Mouse (Mus musculus): ENCODE data around the gene Egr4. TPM values are rescaled to one million over a fixed set of nuclear protein-coding genes. Genes with fewer than 3 reads are reported as not detected.

Gene Egr4
- total RNA-seq, 4 experiments from 2014 or later = not detected

DNA sequence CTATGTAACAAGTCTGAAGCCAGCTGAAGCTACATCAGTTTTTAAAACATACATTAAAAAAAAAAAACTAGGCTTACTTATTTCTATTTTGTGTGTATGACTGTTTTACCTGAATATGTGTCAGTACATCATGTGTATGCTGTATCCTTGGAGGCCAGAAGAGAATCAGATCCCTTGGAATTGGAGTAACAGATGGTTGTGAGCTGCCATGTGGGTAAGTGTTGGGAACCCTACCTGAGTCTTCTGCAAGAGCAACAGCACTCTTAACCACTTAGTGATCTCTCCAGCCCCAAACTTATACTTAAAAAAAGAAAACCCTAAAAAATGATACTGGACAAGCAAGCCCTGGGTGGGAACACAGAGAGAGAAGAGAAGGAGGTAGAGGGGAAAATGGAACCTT, 16.4 kb downstream of the Egr4 start:
- no peak for DNase-seq (ENCODE audit: low spot score)

DNA sequence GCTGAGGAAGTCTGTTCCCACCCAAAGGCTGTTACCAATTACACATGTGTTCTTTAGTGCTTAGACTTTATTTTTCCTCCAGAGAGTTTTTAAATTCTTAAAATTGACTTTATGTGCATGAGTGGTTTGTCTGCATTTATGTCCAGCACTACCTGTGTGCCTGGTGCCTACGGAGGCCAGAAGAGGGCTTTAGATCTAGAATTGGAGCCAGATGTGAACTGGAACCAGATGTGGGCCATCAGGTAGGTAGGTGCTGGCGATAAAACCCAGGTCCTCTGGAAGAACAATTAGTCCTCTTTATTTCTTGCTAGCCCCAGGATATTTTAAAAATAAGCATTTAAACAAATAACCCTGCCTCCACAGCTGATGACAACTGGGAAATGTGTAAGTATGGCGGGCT, 21.8 kb downstream of the Egr4 start:
- DNase-seq (ENCODE audit: low spot score) = no peak

DNA sequence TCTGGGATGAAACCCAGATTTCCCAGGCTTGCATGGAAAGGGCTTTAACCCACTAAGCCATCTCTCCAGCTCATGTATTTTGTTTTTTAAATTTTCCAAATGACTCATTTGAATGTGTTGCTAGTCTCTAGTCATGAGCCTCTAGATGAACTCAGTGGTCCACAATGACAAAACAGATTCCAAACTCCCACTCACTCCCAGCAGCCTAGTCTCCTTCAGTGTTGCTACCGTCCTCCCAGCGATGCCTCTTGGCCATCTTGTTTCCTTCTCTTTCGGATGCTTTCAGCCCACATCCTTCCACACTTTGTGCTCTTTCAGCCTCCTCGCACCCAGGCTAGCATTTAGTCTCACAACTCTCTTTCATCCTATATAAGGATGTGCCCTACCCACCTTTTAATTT, 23.1 kb downstream of the Egr4 start:
- no peak for DNase-seq (ENCODE audit: low spot score)

DNA sequence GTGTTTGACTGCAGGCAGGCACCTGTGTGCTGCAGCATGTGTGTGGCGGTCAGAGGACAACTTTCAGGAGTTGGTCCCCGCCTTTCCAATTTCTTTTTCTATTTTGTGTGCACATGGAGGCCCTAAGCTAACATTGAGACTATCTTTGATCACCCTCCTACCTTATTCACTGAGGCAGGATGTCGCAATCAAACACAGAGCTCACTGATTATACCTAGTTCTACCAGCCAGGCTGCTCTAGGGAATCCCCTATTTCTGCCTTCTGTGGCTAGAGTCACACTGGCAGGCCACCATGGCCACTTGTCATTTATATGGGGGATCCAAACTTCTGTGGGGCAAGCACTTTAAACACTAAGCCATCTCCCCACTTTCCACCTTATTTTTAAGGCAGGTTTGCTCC, 23.7 kb downstream of the Egr4 start:
- no peak for DNase-seq (ENCODE audit: low spot score)

DNA sequence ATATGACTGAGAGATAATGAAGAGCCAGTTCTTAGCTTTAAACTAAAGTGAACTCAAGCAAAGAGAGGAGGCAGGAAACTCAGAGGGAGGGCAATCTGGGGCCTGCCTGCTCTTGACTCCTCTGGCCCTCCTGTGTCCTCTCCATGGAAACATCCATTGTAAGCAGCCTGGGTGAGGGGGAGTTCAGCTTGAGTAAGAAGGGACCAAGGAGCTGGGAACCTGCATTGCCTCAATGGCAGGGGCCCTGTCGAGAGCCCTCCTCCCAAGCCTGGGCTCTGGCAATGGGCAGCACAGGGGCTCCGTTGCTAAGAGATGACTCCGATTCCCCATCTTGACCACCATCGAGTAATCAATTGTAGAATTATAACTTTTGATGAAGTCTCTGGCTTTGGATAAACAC, 24.9 kb downstream of the Egr4 start:
- DNase-seq (ENCODE audit: low spot score) = no peak

DNA sequence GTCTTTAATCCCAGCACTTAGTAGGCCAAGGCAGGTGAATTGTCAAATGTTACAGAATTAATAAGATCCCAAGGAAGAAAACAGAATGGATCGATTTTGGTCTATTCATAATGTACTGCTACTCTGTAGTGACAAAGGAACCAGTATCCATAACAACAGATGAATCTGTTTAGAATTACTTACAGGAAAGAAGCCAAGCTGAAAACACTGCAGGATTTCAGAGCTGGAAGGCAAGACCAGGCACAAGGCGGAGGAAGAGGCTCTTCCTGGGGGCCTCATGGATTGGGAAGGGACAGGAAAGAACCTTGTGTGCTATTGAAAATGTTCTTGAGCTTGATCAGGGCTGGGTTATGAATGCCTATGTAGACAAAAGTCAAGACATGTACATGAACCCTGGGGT, 27.7 kb downstream of the Egr4 start:
- no peak for DNase-seq (ENCODE audit: low spot score)

DNA sequence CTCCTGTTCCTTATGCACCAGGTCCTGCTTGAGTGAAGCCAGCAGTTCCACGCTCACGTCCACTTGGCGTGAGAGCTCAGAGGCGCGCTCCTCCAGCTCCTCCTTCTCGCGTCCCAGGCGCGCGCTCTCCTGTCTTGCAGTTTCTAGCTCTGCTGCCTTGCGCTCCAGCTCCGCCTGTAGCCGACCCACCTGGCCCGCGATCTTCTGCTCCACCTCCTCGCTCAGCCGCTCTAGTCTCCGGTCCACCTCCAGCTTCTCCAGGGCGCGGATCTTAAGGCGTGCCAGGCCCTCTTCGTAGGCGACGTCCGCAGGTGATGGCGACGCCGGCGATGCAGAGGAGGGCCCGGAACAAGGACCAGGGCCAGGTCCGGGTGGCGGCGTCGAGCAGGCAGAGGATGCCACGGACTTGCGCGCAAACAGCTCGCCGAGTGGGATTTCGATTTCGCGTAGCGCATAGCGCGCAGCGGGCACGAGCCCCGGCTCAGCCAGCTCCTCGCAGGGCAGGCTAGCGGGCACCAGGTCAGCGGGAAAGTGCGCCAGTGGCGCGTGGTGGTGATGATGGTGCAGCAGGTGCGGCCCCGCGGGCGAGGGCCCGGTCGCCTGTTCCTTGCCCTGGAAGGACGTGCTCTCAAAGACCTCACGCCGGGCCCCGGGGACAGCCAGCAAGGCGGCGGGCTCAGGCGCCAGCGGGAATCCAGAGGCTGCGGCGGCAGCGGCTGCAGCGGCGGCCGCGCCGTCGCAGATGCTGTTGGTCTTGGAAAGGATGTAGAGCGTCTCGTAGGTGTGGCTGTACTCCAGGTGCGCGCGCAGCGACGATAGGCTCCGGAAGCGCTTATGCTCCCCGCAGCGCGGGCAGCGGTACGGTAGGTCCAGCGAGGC, 29.3 kb downstream of the Egr4 start:
- DNase-seq (ENCODE audit: low spot score) = no peak

DNA sequence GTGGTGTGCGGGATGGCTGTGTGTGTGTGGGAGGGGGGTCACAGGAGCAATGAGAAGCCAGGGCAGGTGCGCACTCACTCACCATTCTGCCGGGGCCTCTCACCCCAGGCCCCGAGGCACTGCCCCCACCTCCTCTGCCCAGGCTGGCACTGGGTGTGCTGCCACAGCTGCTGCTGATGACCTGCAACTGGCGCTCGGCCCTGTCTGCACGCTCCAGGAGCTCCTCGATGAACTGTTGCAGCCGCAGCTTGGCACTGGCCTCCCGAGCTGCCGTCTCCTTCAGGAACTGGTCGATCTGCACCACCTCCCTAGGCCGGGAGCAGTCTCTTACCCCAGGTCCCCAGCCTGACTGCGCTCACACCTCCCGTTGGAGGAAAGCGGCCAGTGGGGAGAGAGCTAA, 32.7 kb downstream of the Egr4 start:
- DNase-seq (ENCODE audit: low spot score) = no peak

DNA sequence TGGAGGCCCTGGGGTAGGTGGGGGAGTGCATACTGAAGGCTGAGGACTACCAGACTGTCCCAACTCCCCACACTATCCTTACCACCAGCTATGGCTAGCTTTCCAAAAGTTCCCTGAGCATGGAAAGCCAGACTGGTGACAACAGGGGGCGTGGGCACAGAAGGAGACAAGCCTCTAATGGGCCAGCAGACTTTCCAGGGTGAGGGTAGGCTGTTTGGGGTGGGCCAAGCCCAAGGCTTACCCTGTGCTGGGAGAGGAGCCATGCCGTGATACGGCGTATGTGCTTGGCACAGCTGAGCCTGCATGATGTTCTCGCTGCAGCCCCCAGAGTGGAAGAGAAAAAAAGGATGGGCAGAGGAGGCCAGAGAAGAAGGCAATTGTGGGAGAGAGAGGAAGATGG, 33.4 kb downstream of the Egr4 start:
- no peak for DNase-seq (ENCODE audit: low spot score)

DNA sequence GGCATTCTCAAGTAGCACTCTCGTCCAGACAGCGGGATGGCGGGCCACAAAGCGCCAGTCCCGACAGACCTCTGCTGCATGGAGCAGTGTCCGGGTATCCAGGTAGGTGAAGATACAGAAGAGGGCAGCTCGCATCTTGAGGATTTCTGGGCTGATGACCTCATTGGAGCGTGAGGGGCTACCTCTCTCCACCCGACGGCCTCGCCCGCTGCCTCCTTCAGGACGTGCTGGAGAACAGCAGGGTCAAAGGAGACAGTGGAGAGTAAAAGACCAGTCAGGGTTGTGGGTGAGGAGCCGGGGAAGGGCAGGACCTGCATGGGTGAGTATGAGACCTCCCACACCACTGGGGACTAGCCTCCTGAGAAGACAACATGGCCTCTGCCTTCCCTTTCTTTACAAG, 35.0 kb downstream of the Egr4 start:
- no peak for DNase-seq (ENCODE audit: low spot score)

DNA sequence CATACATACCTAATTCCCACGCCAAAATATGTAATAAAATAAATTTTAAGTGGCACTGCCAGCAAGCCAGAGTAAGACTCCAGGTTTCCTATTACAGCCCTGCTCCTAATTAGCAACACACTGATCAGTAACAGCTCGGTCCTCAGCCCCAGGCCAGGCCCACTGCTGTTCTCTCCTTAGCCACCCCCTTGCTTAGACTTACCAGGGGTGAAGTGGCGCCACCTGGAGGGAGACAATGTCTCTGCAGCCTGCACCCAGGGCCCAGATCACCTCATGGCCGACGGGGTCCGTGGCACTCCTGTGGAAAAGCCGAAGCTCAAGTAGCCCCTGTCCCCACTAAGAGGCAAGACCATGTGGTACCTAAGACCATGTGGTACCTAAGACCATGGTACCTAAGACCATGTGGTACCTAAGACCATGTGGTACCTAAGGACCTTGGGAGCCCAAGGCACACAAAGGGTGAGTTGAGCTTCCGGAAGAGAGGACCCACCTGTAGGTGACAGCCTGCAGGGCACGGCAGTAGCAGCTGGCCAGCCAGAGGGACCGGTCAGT, 35.9 kb downstream of the Egr4 start:
- no peak for DNase-seq (ENCODE audit: low spot score)

DNA sequence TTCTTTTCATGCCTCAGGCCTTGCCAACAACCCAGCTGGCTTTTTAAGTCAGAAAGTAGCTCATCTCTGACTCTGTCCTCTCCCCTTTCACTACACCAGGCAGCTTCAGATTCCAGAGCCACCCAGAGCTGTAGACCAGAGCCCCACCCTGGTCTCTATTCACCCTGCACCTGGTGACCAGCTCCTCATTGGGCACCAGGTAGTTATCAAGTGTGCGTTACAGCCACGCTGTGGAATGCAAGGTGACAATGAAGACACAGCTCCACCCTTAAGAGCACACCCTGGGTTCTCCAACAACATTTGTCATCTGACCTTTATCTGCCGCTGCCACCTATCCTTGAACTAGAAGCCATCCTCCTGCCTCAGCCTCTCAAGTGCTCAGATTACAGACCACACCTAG, 37.8 kb downstream of the Egr4 start:
- no peak for DNase-seq (ENCODE audit: low spot score)

DNA sequence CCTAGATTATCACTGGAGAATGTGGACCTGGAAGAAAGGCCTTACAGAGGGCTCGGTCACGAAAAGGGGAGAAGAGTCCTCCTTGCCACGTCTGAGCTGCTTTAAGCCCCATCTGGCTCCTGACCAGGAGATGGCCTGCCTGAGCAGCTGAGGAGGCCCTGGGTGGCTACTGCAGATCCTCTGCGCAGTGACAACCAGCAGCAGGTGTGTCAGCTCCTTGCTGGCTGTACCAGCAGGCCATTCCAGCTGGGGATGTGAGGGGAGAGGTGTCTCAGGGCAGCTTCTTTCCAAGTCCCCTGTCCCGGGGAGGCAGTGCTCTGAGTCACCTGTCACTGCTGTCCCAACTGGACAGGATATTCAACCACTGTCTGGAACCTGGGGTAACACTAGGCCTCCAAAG, 40.8 kb downstream of the Egr4 start:
- DNase-seq (ENCODE audit: low spot score) = no peak

DNA sequence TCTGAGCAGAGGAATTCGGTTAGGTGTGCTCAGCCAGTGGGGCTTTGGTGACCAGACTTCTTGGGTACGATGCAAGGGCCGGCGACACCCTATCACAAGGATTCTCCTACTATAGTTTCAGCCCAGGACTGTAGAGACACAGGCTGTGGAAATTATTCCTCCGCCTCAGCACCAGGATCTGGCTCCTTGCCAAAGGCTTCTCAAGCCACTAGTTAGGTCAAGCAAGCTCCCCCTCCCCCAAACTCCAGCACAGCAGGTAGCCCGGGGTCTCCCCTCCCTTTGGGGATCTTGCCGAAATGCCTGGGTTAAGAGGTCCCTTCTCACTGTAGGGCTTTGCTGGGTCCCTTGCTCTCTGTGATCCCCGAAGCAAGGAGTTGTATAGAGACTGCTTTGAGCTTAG, 41.4 kb downstream of the Egr4 start:
- DNase-seq (ENCODE audit: low spot score) = no peak

DNA sequence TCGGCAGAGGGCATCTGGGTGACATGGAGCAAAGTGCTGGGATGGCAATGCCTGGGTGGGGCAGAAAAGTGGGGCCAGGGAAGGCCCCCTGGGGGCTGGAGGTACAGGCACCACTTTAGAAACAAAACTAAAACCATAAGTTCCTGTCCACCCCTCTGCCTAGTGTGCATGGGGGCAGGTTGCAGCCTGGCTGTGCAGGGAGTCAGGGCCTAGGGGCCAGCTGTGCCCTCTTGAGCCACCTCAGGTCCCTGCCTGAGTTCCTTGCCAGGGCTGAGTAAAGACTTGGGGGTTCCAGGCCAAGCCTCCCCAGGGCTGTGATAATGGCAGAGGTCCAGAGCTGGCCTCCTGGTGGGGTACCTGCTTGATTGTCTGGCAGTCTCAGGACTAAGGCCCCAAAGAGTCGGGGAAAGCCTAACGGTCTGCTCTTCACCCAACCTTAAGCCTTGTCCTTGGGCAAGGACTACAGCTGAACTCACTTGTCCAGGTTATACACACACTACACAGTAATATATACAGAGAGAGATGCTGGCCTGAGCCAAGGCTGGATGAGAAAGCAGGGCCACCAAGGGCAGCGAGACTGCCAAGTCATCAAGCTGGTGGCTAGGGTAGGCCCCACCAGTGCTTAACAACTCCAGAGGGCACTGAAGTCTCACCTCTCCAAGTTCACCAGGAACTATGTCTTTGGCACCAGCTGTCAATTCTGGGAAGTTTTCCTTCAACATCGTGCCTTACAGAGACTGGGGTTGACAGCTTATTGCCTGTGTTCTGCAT, 43.5 kb downstream of the Egr4 start:
- DNase-seq (ENCODE audit: low spot score) = no peak

DNA sequence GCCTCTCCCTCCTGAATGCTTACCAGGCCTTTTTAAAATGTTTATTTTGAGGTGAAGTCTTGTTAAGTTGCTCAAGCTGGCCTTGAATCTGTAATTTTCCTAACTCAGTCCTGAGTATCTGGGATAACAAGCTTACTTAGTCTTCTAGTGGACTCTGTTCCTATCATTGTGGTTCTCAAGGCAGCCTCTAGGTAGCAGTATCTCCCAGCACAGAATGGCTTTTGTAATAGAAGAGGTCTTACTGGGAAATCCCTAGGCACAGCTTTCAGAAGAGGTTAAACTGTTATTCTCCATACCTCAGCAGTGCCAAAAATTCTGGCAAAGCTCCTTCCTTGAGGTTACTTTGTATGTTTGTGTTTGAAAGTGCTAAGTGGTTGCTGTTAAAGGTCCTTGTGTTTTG, 48.0 kb downstream of the Egr4 start:
- DNase-seq (ENCODE audit: low spot score) = no peak

Other genes with a start within 250 kb of the Egr4 start
- 1 to 10 TPM; 3.2 to 6.4 (median 4.5) TPM for gene Sfxn5, start 180.2 kb downstream of the Egr4 start, total RNA-seq (2022)
- 10 to 100 TPM; 62.7 to 80.9 (median 72.0) TPM for gene Rab11fip5, start 139.0 kb downstream of the Egr4 start, total RNA-seq (2022)
- gene Noto, start 89.7 kb downstream of the Egr4 start, total RNA-seq (2022) = not detected
- gene Smyd5, start 81.6 kb downstream of the Egr4 start, total RNA-seq (2022) = 10 to 100 TPM; 10.8 to 12.4 (median 11.6) TPM
- gene Cct7, start 62.1 kb downstream of the Egr4 start, total RNA-seq (2022) = 100 to 1,000 TPM; 135 to 164 (median 150) TPM
- 10 to 100 TPM; 11.5 to 12.6 (median 12.0) TPM for gene Pradc1, start 61.6 kb downstream of the Egr4 start, total RNA-seq (2022)
- gene Fbxo41, start 10.6 kb downstream of the Egr4 start, total RNA-seq (2022) = under 1 TPM in 2 of 4 experiments, not detected in 2; 0.03 TPM
- gene Alms1, start 73.9 kb upstream of the Egr4 start, total RNA-seq (2022) = 1 to 10 TPM; 2.0 to 2.1 (median 2.0) TPM
- gene Nat8f7, start 199.6 kb upstream of the Egr4 start, total RNA-seq (2022) = under 1 TPM in 2 of 4 experiments, not detected in 2; 0.30 to 0.72 TPM